Mouse (Mus musculus) effector memory CD4-positive, alpha-beta T cell, adult 5 months (primary cell): ENCODE data around the gene Lrrc57. TPM values are rescaled to one million over a fixed set of nuclear protein-coding genes. Genes with fewer than 3 reads are reported as not detected.

Experiments
- polyA plus RNA-seq: library from polyadenylated mRNA; unstranded; fragments of 100-300 nt; shearing (Covaris generic); gene quantifications from one replicate; pipeline ENCODE4 v1.2.1, GENCODE M21; 2017

The Lrrc57 gene
- 17.3 TPM for polyA plus RNA-seq

GRCm38 (mm10) chr2:120608830-120609723, at the start of gene Lrrc57, which contains the start of gene Haus2:
Gene Lrrc57, minus strand, starts transcription at chr2:120609520.
Gene Haus2, plus strand, starts transcription at chr2:120609383.

GRCm38 (mm10) chr2:120628886-120629735, 19.8 kb upstream of the Lrrc57 start, which contains the start of gene Stard9:
Gene Stard9, plus strand, starts transcription at chr2:120629121.

GRCm38 (mm10) chr2:120566886-120567797, 42.2 kb downstream of the Lrrc57 start, which contains the start of gene Snap23:
Gene Snap23, plus strand, starts transcription at chr2:120567671.

GRCm38 (mm10) chr2:120563235-120563990, 45.9 kb downstream of the Lrrc57 start, which contains the start of gene Zfp106:
Gene Zfp106, minus strand, starts transcription at chr2:120563843.

Other genes starting within 250 kb of the Lrrc57 start
- 15.2 TPM for gene Ganc, start 205.6 kb downstream of the Lrrc57 start, polyA plus RNA-seq
- 28.7 TPM for gene Tmem87a, start 205.4 kb downstream of the Lrrc57 start, polyA plus RNA-seq
- gene Capn3, start 153.5 kb downstream of the Lrrc57 start, polyA plus RNA-seq = 1.1 TPM
- 52.4 TPM for gene Zfp106, start 45.7 kb downstream of the Lrrc57 start, polyA plus RNA-seq
- 33.2 TPM for gene Snap23, start 41.8 kb downstream of the Lrrc57 start, polyA plus RNA-seq
- gene Haus2, start 137 bp downstream of the Lrrc57 start, polyA plus RNA-seq = 15.1 TPM
- gene Stard9, start 19.6 kb upstream of the Lrrc57 start, polyA plus RNA-seq = 0.39 TPM
- 20.9 TPM for gene Cdan1, start 240.6 kb upstream of the Lrrc57 start, polyA plus RNA-seq
- gene Ttbk2, start 241.1 kb upstream of the Lrrc57 start, polyA plus RNA-seq = 6.1 TPM